Mouse (Mus musculus) mouse embryonic stem cell (cell line): Measurements from ENCODE around the gene Vps45.
"Not testable (repeated sequence)": the region's sequence is repeated elsewhere in the genome, so short reads cannot be mapped to it uniquely, and the experiment has no call there.

Experiments used
- in situ Hi-C, 2 experiments: fragments of 300-500 bp; cut with MboI; formaldehyde crosslinking; loops; 1 replicate in 1 of 2; 3 replicates in 1 of 2; pipeline ENCODE4 v1.14.3; 2019 to 2020; ENCODE audit warnings: low sequenced_read_pairs in 2 of 2, low pct_unique_long_range_greater_than_20kb in 1 of 2, mixed read lengths in 1 of 2; ENCODE audit not compliant: unreplicated experiment in 1 of 2

Gene Vps45

GRCm38 (mm10) chr3:96051839-96052238, 6.4 kb downstream of the Vps45 start:
- in situ Hi-C loops = loop anchor here in 1 of 2 experiments (10.0 kb wide), 1 partner anchor 77 kb away; no protein-coding TSS in a partner anchor

GRCm38 (mm10) chr3:96051186-96051585, 7.1 kb downstream of the Vps45 start:
- in situ Hi-C loops = loop anchor here in 1 of 2 experiments (10.0 kb wide), 1 partner anchor 76 kb away; no protein-coding TSS in a partner anchor

- in situ Hi-C loops = loop anchor here in 1 of 2 experiments (10.0 kb wide), 1 partner anchor 76 kb away; no protein-coding TSS in a partner anchor
Measured at GRCm38 (mm10) chr3:96050779-96051178, 7.5 kb downstream of the Vps45 start.

- in situ Hi-C loops = not testable (repeated sequence)
Measured at GRCm38 (mm10) chr3:96044559-96044958, 13.7 kb downstream of the Vps45 start.

GRCm38 (mm10) chr3:96043104-96043503, 15.2 kb downstream of the Vps45 start:
- in situ Hi-C loops = no loop called here

- in situ Hi-C loops = no loop called here
Measured at GRCm38 (mm10) chr3:96041079-96041478, 17.2 kb downstream of the Vps45 start.

GRCm38 (mm10) chr3:96040663-96041006, 17.6 kb downstream of the Vps45 start:
- in situ Hi-C loops = no loop called here

- in situ Hi-C loops = no loop called here
Measured at GRCm38 (mm10) chr3:96039857-96040662, 18.2 kb downstream of the Vps45 start.

- in situ Hi-C loops = no loop called here
Measured at GRCm38 (mm10) chr3:96038851-96039250, 19.4 kb downstream of the Vps45 start.

GRCm38 (mm10) chr3:96038156-96038555, 20.1 kb downstream of the Vps45 start:
- in situ Hi-C loops = no loop called here

- in situ Hi-C loops = no loop called here
Measured at GRCm38 (mm10) chr3:96036796-96037195, 21.5 kb downstream of the Vps45 start.

- in situ Hi-C loops = no loop called here
Measured at GRCm38 (mm10) chr3:96033046-96033445, 25.2 kb downstream of the Vps45 start.

- in situ Hi-C loops = no loop called here
Measured at GRCm38 (mm10) chr3:96032652-96033017, 25.6 kb downstream of the Vps45 start.

GRCm38 (mm10) chr3:96031991-96032651, 26.1 kb downstream of the Vps45 start:
- in situ Hi-C loops = no loop called here

GRCm38 (mm10) chr3:96029766-96030165, 28.5 kb downstream of the Vps45 start:
- in situ Hi-C loops = no loop called here

GRCm38 (mm10) chr3:96029336-96029735, 28.9 kb downstream of the Vps45 start:
- in situ Hi-C loops = no loop called here

- in situ Hi-C loops = no loop called here
Measured at GRCm38 (mm10) chr3:96027875-96028274, 30.4 kb downstream of the Vps45 start.

GRCm38 (mm10) chr3:96027145-96027544, 31.1 kb downstream of the Vps45 start:
- in situ Hi-C loops = no loop called here

- in situ Hi-C loops = no loop called here
Measured at GRCm38 (mm10) chr3:96021421-96022128, 36.7 kb downstream of the Vps45 start.
